Mouse (Mus musculus) ZHBTc4 (cell line): ENCODE data around the gene Emc3.

ENCODE experiments used
- DNase-seq: peaks from one replicate; pipeline ENCODE4 v3.0.0-alpha.2; 2011; ENCODE audit warnings: low read depth, low spot score

Emc3 gene

DNA sequence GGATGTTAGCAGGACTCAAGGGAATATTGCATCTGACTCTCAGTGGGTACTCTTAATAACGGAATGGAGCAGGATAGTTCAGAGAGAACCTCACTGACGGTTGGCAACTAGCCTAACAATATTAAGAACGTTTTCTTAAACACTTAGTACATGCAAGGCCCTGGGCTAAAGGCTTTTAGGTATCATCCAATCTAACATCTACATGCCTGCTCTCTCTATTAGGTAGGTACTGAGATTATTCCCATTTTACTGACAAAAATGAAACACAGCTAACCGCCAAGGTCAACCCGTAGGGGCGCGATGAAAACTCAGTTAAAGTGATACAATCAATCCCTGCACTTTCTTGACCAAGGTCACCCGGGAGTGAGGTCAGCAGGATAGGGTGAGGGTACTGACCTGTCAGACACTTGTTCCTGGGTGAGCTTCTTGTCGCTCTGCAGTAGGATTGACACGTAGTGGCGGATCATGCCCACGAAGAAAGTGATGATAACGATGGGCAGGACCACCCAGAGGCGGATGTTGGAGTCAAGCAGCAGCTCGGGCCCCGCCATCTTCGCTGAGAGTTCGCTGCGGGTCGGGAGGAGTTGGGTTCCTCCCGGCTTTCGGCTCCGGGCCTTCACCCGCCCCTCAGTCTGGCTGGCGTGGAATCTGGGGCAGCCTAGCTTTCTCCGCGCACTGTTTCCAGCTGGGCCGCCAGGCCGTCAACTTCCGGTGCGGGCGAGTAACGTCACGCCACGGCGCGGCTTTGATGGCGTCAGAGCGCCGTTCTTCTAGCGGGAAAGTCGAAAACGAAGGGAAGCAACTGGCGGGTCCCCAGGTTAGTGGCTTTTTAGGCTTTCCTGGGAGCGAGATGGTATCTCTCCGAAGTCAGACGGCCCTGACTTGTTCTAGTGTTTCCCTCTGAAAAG, at the start of gene Emc3, which contains the start of gene Fancd2:
TSS of gene Emc3 (minus strand) at position 721 of the 908 bp plus-strand sequence.
TSS of gene Fancd2 (plus strand) at position 751 of the 908 bp plus-strand sequence.
- DNase-seq: peak; percentile 96

DNA sequence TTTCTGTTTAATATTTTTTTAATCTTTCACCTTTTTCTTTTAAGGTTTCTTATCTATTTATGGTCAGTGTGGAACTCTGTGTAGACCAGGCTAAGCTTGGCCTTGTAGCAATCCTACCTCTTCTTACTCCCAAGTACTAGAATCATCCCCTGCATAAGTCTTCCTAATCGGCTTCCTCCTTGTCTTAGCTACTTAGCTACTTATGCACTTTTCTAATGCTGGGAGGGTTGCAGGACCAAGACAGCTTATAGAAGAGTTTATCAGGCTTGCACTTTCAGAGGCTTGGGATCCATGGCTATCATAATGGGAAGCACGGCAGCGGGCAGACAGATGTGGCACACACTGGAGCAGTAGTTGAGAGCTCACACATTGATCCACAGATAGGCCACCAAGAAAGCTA, 47.9 kb upstream of the Emc3 start:
- DNase-seq: no peak

DNA sequence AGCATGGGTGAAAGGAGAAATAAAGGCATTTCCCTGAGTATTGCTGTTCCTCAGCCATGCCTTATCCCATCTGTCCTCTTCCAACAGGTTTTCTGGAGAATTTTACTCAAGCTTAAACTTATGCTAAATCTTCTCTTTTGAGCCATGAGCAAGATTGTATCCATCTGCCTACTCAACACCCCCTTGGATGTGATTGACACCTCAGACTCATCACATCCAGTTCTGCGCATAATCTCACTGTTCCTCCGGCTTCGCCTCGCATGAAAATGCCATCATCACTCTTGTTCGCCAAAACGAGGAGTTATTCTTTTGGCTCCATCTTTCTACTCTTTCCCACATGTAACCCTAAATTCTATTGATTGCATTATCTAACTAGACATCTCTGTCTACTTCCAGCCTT, 44.6 kb upstream of the Emc3 start:
- DNase-seq: no peak

DNA sequence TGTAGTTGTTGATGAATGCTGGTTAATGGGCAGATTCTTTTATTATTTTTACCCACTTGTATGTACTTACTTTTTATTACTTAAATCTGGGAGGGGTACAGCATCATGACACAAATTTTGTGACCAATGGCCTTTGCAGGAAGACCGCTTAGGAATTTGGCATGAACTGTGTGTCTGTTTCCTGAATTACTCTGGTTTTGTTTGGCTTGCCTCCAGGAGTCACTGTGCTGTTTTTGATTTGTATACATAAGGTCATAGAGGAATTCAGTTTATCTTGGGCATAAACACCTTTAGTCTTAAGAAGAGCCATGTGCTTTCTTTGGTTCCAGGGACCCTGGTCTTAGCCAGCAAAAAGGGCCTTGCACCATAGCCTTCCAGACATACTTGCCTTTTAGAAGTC, 33.1 kb upstream of the Emc3 start:
- DNase-seq: no peak

DNA sequence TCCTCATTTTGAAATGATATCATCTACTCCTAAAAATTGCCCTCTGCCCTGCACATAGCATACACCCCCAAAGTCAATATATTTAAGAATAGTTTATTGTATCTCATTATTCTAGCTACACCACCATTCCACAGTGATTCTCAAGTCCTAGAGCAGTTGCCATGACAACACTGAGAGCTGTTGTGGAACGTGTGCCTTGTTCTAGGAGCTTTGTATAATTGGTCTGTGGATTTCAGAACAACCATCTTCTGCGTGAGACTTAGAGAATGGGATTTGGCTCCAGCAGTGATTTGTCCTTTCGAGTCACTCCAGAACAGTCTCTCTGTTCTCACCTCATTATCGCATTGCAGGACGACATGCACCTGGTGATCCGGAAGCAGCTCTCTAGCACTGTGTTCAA, 28.3 kb upstream of the Emc3 start:
- no peak for DNase-seq

DNA sequence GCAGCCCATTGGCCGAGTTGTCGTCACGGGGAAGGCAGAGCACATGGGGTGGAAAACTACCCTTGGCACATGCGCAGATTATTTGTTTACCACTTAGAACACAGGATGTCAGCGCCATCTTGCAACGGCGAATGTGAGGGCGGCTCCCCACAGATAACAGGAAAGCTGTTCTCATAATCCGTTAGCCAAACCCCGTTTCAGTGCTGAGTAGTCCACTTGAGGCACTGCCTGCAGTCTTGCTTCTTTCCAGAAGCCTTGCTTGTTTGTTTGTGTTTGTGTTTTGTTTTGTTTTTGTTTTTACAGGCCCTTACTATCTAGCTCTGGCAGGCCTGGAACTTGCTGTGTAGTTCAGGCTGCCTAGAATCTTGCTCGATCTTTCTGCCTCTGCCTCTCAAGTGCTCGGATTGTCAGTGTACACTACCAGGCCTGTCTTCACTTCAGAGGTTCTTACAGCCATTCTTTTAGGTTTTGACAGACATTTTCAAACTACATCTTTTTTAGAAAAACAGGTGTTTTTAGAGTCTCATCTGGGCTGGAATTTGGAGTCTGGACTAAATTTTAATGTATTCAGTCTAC, 12.5 kb upstream of the Emc3 start:
- no peak for DNase-seq

DNA sequence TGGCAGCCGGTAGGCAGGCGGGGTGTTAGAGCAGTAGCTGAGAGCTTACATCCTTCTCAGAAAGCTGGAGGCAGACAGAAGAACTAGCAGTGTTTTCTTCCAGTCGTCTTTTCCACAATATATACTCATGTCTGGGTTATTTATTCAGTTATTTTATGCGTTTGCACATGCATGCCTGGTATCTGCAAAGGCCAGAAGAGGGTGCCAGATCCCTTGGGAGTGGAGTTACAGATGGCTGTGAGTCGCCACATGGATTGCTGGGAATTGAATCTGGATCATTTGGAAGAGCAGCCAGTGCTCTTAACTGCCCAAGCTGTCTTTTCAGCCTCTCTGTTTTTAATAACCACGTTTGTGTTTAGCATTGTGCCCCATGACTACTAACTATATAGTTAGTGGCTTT, 10.2 kb upstream of the Emc3 start:
- DNase-seq: no peak

DNA sequence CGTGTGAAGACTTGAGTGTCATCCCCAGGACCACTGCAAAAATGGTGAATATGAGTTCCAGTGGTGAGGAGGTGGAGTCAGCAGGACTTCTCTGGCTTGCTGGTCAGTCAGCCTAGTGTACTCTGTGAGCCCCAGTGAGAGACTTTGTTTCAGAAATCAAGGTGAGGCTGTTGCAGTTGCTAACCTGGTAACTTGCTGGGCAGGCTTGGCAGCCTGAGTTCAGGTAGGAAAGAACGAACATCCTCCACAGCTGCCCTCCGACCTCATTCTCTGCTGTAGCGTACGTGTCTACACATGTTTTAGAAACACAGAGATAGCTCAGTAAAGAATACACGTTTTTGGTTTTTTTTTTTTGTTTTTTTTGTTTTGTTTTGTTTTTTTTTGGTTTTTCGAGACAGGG, 3.4 kb upstream of the Emc3 start:
- no peak for DNase-seq

DNA sequence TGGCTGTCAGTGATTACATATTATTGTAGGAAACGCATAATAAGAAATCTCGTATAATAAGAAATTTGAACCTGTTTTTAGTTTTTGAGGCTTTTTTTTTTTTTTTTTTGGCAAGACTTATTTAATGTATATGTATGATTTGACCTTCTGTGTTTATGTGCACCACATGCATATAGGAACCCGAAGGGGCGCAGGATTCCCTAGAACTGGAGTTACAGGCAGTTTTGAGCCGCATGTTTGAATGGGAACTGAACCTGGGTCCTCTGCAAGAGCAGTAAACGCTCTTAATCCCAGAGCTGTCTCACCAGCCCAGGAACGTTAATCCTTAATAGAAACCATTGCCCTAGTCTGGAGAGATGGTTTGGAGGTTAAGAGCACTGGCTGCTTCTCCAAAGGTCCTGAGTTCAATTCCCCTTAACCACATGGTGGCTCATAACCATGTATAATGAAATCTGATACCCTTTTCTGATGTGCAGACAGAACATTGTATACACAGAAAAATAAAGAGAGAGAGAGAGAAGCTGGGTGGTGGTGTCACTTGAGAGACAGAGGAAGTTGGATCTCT, 470 bp upstream of the Emc3 start:
- DNase-seq: no peak

DNA sequence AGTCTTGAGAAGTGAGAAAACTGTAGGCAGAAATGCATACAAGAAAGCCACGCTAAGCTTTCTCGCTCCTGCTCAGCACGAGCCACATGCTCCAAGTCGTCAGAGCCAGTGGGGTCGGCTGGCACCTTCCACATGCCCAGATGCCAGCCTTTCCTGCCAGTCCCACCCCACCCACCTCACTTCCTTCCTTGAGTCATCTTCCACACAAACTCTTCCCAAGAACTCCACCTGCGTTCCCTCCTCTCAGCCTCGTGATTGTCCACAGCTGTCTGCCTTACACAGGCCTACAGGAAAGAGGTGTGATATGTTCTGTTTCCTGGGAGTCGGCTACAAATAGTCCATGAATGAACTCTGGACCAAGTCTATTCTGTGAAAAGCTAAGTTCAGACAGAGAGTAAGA, 8.0 kb downstream of the Emc3 start:
- no peak for DNase-seq

DNA sequence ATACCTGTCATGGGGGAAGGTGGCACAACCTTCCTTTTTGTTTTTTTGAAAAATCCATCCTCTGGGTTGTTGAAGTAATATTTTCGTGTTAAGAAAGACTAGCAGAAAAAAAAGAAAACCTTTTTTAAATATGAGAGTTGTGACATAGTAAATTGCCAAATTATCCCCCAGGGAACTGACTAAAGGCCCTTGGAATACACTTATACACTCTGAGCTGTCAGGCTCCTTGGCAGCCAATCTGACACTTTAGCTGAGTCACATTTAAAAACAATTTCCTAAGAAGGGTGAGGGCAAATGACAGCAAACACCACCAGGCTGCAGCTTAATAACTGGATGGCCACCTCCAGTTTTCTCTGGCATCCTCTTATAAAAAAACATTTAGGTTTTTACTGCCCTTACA, 9.1 kb downstream of the Emc3 start:
- DNase-seq: no peak

DNA sequence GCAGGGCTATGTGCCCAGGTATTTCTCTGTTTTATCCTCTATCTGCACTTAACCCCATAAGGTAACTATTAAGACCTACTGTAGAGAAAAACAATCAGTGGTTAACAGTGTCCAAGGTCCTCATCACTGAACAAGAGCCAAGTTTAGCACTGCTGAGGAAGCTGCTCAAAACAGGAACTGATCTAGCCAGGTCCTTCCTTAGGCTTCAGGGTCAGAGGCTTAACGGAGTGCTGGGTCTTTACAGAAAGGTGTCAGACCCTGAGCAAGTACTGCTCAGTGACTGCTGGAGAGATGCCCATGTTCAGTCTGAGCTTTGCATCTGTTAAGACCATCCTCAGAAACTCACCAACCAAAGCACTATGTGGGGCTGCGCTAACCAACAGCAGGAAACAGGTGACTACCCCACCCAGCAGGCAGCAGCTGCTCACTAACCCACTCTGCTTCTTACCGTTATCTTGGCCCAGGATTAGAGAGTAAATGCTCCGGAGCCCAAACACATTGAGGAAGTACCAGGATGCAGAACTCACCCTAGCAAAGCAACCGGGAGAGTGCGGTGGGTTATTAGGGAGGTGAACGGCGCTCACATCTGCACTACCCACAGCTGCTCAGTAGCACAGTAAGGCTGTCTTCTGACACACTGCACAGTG, 13.9 kb downstream of the Emc3 start:
- DNase-seq: no peak

DNA sequence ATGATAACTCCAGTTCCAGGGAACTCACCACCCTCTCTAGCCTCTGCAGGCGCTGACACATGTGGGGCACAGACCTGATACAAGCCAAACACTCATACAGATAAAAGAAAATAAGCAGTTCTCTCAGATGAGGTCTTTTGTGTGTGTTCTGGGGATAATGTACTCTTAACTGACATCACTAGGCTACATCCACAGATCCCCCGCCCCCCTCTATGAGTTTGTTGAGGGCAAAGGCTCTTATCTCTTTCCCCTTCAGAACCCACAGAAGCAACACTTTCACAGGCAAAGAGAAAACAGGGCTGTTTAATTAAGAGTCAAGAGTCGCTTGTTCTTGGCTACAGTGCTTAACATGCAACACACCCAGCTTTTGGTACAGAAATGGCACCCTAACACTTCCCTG, 16.9 kb downstream of the Emc3 start:
- no peak for DNase-seq

DNA sequence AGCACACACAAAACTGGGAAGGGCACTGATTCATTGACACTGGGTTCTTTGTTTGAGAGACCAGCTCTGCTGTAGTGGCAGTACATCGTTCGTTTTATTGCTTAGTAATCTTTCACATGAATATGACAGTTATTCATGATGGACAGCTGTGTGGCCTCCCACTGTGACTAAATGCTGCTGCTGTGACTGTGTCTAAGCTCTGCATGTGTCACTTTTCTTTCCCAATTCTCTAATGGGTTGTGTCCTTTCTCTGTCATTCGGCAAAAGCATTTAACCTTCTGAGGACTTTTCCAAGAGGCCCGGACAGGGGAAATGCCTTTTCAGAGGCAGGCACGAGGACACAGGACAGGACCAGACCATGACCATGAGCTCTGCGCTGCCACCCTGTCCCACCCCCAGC, 17.5 kb downstream of the Emc3 start:
- no peak for DNase-seq

DNA sequence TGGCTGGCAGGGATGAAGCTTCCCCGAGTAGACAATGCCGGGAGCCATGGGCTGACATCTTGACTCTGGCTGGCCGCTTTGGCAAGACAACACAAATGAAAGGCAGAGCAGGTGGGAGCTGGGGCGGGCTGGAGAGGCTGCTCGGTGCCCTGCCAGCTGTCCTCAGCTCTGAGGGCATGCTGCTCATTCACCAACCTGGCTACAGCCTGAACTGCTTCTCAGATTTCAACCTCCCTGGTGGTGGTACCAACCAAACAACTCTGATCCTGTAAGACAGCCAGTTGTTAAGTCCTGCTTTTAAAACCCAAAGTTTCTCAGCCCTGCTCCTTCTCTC, 22.5 kb downstream of the Emc3 start:
- DNase-seq: no peak

DNA sequence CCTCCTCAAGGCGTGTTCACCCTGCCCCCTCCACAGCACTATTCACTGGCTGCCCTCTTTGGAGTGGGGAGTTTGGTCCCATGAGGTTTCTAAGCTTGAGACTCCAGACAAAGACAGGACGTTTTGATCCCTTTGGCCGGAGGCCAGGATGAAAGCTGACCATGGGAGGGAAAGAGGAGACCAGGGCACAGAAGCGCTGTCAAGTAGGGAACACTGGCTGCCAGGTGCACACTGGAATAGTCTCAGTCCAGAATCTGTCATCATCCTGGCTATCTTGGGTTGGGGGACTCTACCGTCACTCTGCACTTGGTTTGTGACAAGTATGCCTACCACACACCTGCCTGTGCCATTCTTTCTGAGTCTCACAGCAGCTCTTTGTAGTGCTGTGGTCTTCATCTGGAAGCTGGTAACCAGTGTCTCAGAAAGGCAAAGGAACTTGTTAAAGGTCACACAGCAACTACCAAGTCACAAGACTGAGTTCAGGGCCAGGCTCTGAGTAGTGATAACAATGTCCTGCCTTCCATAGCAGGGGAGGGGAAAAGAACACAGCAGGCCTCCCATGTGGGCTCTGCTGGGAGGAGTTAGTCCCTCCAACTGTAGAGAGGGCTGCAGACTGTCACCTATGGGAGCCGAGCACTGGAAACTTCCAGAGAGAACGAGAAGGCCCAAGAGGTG, 23.0 kb downstream of the Emc3 start:
- peak; percentile 78 for DNase-seq

DNA sequence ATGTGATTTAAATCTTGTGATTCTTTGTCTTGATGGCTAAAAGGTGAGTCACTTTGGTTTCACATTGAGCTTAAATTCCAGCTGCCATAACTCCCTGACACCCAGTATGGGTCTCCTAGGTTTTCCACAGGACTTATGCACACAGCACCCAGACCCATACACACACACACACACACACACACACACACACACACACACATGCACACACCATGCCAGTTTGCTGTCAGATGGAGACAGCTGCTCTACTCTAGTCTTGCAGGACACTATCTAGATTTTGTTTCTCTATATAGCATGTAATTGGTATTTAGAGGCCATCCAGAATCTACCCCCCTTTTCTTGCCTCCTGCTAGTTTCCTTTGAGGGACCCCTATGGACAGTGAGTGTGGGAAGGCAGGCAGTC, 24.3 kb downstream of the Emc3 start:
- DNase-seq: no peak

DNA sequence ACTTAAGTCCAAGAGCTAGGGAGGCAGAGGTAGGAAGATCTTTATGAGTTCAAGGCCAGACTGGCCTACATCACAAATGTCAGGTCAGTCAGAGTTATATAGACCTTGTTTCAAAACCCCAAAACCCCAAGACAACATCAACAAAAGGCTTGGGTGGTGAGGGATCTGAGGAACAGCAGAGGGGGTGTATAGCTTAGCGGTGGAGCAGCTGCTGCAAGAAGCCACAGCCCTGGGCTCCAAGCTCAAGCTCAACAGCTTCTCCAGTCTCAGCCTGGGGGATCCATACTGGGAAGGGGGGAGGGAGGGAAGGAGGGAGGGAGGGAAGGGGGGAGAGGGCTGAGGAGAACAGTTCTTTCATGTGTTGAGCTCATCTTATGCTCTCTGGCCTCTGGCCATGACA, 25.8 kb downstream of the Emc3 start:
- DNase-seq: no peak

DNA sequence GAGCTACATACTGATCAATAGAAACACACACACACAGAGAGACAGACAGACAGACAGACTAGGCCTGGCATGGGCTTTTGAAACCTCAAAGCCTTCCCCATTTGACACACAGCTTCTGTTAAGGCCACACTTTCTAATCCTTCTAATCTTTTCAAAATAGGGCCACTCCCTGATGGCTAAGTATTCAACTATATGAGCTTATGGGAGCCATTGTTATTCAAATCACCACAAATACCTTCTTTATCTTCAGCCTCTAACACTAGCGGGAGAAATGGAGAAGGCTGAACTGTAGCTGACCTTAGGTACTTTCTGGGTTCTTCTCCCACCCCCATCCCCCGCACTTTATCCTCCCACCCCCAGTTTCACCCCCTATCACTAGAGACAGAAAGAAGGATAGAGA, 28.7 kb downstream of the Emc3 start:
- DNase-seq: peak; percentile 84

DNA sequence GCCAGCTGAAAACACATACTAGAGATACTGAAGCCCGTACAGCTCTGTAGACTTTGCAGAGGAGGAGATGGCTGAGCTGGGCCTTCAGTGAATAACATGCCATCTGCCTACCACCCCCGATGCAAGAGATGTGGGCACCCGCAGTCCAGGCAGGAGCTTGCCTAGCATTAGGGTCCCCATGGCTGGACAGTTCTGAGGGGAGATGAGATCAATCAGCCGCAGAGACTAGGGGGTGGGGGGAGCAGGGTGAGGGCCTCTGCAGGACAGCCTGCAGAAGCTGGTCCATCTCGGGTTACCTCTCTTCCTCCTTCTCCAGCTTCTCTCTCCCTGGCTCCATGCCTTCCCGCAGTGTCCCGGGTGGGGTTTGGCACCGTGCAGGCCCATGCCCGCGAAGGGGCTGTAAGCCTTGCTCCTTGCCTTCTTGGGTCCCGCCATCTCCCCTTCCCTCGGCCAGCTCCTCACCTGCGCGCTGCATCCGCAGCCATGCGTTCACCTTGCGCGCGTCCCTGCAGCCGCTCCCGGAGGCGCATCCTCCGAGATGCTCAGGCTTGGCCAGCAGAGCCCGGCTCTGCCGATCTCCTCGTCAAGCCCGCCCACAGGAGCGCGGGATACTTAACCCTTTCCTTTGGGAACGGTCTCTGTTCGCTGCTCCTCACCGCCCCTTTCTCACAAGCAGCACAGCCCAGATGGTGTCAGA, 29.9 kb downstream of the Emc3 start, which contains the start of gene Prrt3:
TSS of gene Prrt3 (minus strand) at position 544 of the 697 bp plus-strand sequence.
- peak; percentile 84 for DNase-seq

DNA sequence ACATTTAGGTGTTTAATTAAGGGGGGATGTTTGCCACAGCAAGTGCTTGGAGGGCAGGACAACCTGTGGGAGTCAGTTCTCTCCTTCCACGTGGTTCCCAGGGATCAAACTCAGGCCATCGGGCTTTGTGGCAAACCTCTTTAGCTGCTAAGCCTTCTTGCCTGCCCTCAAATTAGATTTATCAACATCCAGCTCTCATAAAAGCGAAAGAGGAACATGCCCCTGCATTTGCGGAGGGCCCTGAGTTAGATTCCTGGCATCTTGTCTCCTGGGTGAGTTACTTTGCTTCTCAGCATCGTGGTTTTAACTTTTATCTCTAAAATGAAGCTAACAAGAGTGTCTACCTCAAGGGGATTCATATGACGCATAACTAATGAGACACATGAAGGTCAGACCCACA, 32.1 kb downstream of the Emc3 start:
- no peak for DNase-seq
